Mouse (Mus musculus) liver, postnatal 0 days (tissue): ENCODE results near the gene Mecr. TPM values are rescaled to one million over a fixed set of nuclear protein-coding genes. Genes with fewer than 3 reads are reported as not detected.
A peak's percentile ranks its signal among the peaks of the same experiment; 100 is the strongest.

Source experiments
- ATAC-seq: fragments of 200-750 bp; cut with Nextera tagmentation; 2 replicates; pipeline ENCODE4 v1.8.0; 2017; ENCODE audit warnings: mild to moderate bottlenecking, moderate library complexity
- DNase-seq: peaks from one replicate; pipeline ENCODE4 v3.0.0-alpha.2; 2016
- H3K27ac ChIP-seq: fragments of 300-500 bp; sonication (generic); 2 replicates; pipeline ENCODE4 v1.5.1; 2014; ENCODE audit warnings: antibody characterized with exemption, moderate library complexity, mild to moderate bottlenecking, low read depth
- H3K27me3 ChIP-seq: fragments of 300-500 bp; sonication (generic); 2 replicates; pipeline ENCODE4 v1.6.1; 2014; ENCODE audit warnings: low read length, control low read depth, mixed read lengths; ENCODE audit not compliant: insufficient read depth
- H3K36me3 ChIP-seq: fragments of 300-500 bp; sonication (generic); replicated peaks from 2 replicates; pipeline ENCODE4 v1.6.1; 2014; ENCODE audit warnings: mild to moderate bottlenecking, control low read depth, low read length, moderate library complexity, mixed read lengths; ENCODE audit not compliant: insufficient read depth
- H3K4me1 ChIP-seq: fragments of 300-500 bp; sonication (generic); 2 replicates; pipeline ENCODE4 v1.6.1; 2014; ENCODE audit warnings: antibody characterized with exemption, mild to moderate bottlenecking, control low read depth; ENCODE audit not compliant: insufficient read depth
- H3K4me2 ChIP-seq: fragments of 300-500 bp; sonication (generic); 2 replicates; pipeline ENCODE4 v1.6.1; 2014; ENCODE audit warnings: low read depth, mild to moderate bottlenecking, low read length, moderate library complexity, mixed read lengths
- H3K4me3 ChIP-seq: fragments of 300-500 bp; sonication (generic); 2 replicates; pipeline ENCODE4 v1.5.1; 2014; ENCODE audit warnings: low read depth, low read length
- H3K9ac ChIP-seq: fragments of 300-500 bp; sonication (generic); replicated peaks from 2 replicates; pipeline ENCODE4 v1.6.1; 2014; ENCODE audit warnings: mild to moderate bottlenecking, moderate library complexity
- H3K9me3 ChIP-seq: fragments of 300-500 bp; sonication (generic); 2 replicates; pipeline ENCODE4 v1.6.1; 2016; ENCODE audit warnings: mild to moderate bottlenecking, control low read depth, low read length, mixed read lengths
- CTCF ChIP-seq: sonication (generic); IDR thresholded peaks from 2 replicates; pipeline ENCODE4 v1.5.1; 2016; ENCODE audit warnings: antibody characterized with exemption, low read depth
- EP300 ChIP-seq: IDR thresholded peaks from 2 replicates; pipeline ENCODE4 v1.6.1; 2016; ENCODE audit warnings: antibody characterized with exemption, low read depth, mild to moderate bottlenecking
- WGBS: fragments of 180-500 bp; shearing (Covaris S2); extraction: QIAGEN DNeasy Blood & Tissue Kit; methylation state at CpG from one replicate; pipeline ENCODE4 v1.1.7; 2014; ENCODE audit not compliant: insufficient replicate concordance; 5-methylcytosine and 5-hydroxymethylcytosine counted together
- polyA plus RNA-seq: library from polyadenylated mRNA; unstranded; fragments of >200 nt; fragmentation: Nextera tagmentation; extraction: Ambion mirVana; gene quantifications from 2 replicates; pipeline ENCODE4 v1.2.1, GENCODE M21; 2015

The Mecr gene
- polyA plus RNA-seq, 1 experiment from 2014 or later = 30.0 TPM

- Histone ChIP-seq H3K27ac (peak overlapping the region; percentile 99), H3K9me3 (no peaks in the 10 kb centered on the region), H3K27me3 (no peaks in the 10 kb centered on the region), H3K4me2 (peak overlapping the region; percentile 85), H3K9ac (peak overlapping the region; percentile 99), H3K36me3 (no peaks in the 10 kb centered on the region), H3K4me1 (peaks cover 26% of the 10 kb centered on the region), H3K4me3 (peak overlapping the region; percentile 92)
- 5% methylated on average over 11 of the region's 11 CpGs for WGBS
- ATAC-seq = peak; percentile 1
- DNase-seq = no peak
- TF ChIP-seq CTCF (no peak), EP300 (no peak)
These were observed 29.5 kb downstream of the Mecr start for GRCm38 (mm10) chr4:131872672-131873292.

- Histone ChIP-seq H3K4me1 (peaks cover 26% of the 10 kb centered on the region), H3K9ac (peak within 1 kb of the TSS; percentile 99), H3K27me3 (no peaks in the 10 kb centered on the region), H3K4me2 (peak within 1 kb of the TSS; percentile 85), H3K4me3 (peak within 1 kb of the TSS; percentile 92), H3K27ac (peak within 1 kb of the TSS; percentile 99), H3K36me3 (no peaks in the 10 kb centered on the region), H3K9me3 (no peaks in the 10 kb centered on the region)
- DNase-seq (peak; percentile 99), ATAC-seq (peak; percentile 95)
- no peak for TF ChIP-seq CTCF
- peak; percentile 40; the same call in 1 of the 2 replicates for TF ChIP-seq EP300
- WGBS = under 1% methylated on average over 84 of the region's 116 CpGs
These were observed 30.3 kb downstream of the Mecr start, which contains the start of gene Srsf4 for GRCm38 (mm10) chr4:131873293-131874168. Gene Srsf4 (plus strand): TSS chr4:131873617.

- H3K27ac ChIP-seq = peak overlapping the region; percentile 99
- under 1% methylated on average over 20 of the region's 20 CpGs for WGBS
- DNase-seq (no peak), ATAC-seq (peak; percentile 14)
- H3K36me3 ChIP-seq = no peaks in the 10 kb centered on the region
- peak overlapping the region; percentile 85 for H3K4me2 ChIP-seq
- H3K4me1 ChIP-seq = peaks cover 24% of the 10 kb centered on the region
- peak overlapping the region; percentile 92 for H3K4me3 ChIP-seq
- peak; percentile 14; the same call in 1 of the 2 replicates for TF ChIP-seq EP300
- no peak for TF ChIP-seq CTCF
- H3K27me3 ChIP-seq = no peaks in the 10 kb centered on the region
- H3K9me3 ChIP-seq = no peaks in the 10 kb centered on the region
- peak overlapping the region; percentile 99 for H3K9ac ChIP-seq
These were observed 30.9 kb downstream of the Mecr start for GRCm38 (mm10) chr4:131874169-131874536.

- peaks cover 26% of the 10 kb centered on the region for H3K4me1 ChIP-seq
- TF ChIP-seq EP300 = no peak
- no peak for TF ChIP-seq CTCF
- H3K27ac ChIP-seq = peak overlapping the region; percentile 99
- H3K36me3 ChIP-seq = no peaks in the 10 kb centered on the region
- no peak for DNase-seq
- H3K4me2 ChIP-seq = peak overlapping the region; percentile 85
- H3K9ac ChIP-seq = peak overlapping the region; percentile 99
- H3K9me3 ChIP-seq = no peaks in the 10 kb centered on the region
- ATAC-seq = no peak
- no peaks in the 10 kb centered on the region for H3K27me3 ChIP-seq
- H3K4me3 ChIP-seq = peak overlapping the region; percentile 92
- WGBS = 2% methylated on average over 11 of the region's 11 CpGs
These were observed 31.3 kb downstream of the Mecr start for GRCm38 (mm10) chr4:131874567-131874966.

- ATAC-seq (no peak), DNase-seq (no peak)
- Histone ChIP-seq H3K36me3 (no peaks in the 10 kb centered on the region), H3K4me2 (peak overlapping the region; percentile 85), H3K27me3 (no peaks in the 10 kb centered on the region), H3K9me3 (no peaks in the 10 kb centered on the region), H3K4me3 (peak overlapping the region; percentile 92), H3K4me1 (peaks cover 32% of the 10 kb centered on the region), H3K9ac (peak overlapping the region; percentile 99), H3K27ac (0 out of 2 replicates have a peak overlapping the region, but pooled peaks have one; percentile 99)
- TF ChIP-seq CTCF (no peak), EP300 (no peak)
- WGBS = 29% methylated on average over 3 of the region's 3 CpGs
These were observed 32.0 kb downstream of the Mecr start for GRCm38 (mm10) chr4:131875242-131875641.

GRCm38 (mm10) chr4:131876836-131877235, 33.6 kb downstream of the Mecr start:
- no peaks in the 10 kb centered on the region for H3K27me3 ChIP-seq
- no peaks in the 10 kb centered on the region for H3K36me3 ChIP-seq
- no peak overlapping the region for H3K27ac ChIP-seq
- 47% methylated on average over 2 of the region's 2 CpGs for WGBS
- DNase-seq (no peak), ATAC-seq (no peak)
- no peak for TF ChIP-seq EP300
- TF ChIP-seq CTCF = no peak
- no peak overlapping the region for H3K9ac ChIP-seq
- peaks cover 38% of the 10 kb centered on the region for H3K4me1 ChIP-seq
- no peak overlapping the region for H3K4me3 ChIP-seq
- H3K9me3 ChIP-seq = no peaks in the 10 kb centered on the region
- peak overlapping the region; percentile 33; the same call in 1 of the 2 replicates for H3K4me2 ChIP-seq
